Mouse (Mus musculus) limb, embryonic 14.5 days (tissue): ENCODE measurements around the gene Ubxn10. TPM values are rescaled to one million over a fixed set of nuclear protein-coding genes. Genes with fewer than 3 reads are reported as not detected.
A peak's percentile ranks its signal among the peaks of the same experiment; 100 is the strongest.

ENCODE experiments used
- ATAC-seq: fragments of 200-750 bp; cut with Nextera tagmentation; 2 replicates; pipeline ENCODE4 v1.8.0; 2017; ENCODE audit warnings: low read depth, moderate number of reproducible peaks, moderate TSS enrichment; ENCODE audit not compliant: low FRiP score
- DNase-seq: peaks from one replicate; pipeline ENCODE4 v3.0.0-alpha.2; 2015; ENCODE audit warnings: low spot score
- H3K27ac ChIP-seq: fragments of 300-500 bp; sonication (generic); replicated peaks from 2 replicates; pipeline ENCODE4 v1.5.1; 2014; ENCODE audit warnings: low read depth, mild to moderate bottlenecking, low read length, moderate library complexity, mixed read lengths
- H3K27me3 ChIP-seq: fragments of 300-500 bp; sonication (generic); 2 replicates; pipeline ENCODE4 v1.6.1; 2014; ENCODE audit warnings: low read length, mixed read lengths; ENCODE audit not compliant: control insufficient read depth, insufficient read depth
- H3K36me3 ChIP-seq: fragments of 300-500 bp; sonication (generic); 2 replicates; pipeline ENCODE4 v1.6.1; 2014; ENCODE audit warnings: mild to moderate bottlenecking, low read length, moderate library complexity, mixed read lengths; ENCODE audit not compliant: control insufficient read depth, insufficient read depth
- H3K4me1 ChIP-seq: fragments of 300-500 bp; sonication (generic); 2 replicates; pipeline ENCODE4 v1.6.1; 2014; ENCODE audit warnings: antibody characterized with exemption, low read length, mixed read lengths; ENCODE audit not compliant: control insufficient read depth, insufficient read depth
- H3K4me2 ChIP-seq: fragments of 300-500 bp; sonication (generic); replicated peaks from 2 replicates; pipeline ENCODE4 v1.6.1; 2014; ENCODE audit warnings: low read depth, mild to moderate bottlenecking, low read length, moderate library complexity; ENCODE audit not compliant: severe bottlenecking
- H3K4me3 ChIP-seq: fragments of 300-500 bp; sonication (generic); replicated peaks from 2 replicates; pipeline ENCODE4 v1.5.1; 2014; ENCODE audit warnings: low read length
- H3K9ac ChIP-seq: fragments of 300-500 bp; sonication (generic); 2 replicates; pipeline ENCODE4 v1.6.1; 2014; ENCODE audit warnings: mild to moderate bottlenecking, low read depth, low read length, moderate library complexity; ENCODE audit not compliant: severe bottlenecking
- H3K9me3 ChIP-seq: fragments of 300-500 bp; sonication (generic); 2 replicates; pipeline ENCODE4 v1.6.1; 2016; ENCODE audit warnings: low read length; ENCODE audit not compliant: control insufficient read depth
- POLR2A ChIP-seq: fragments of 200-500 bp; IDR thresholded peaks from 2 replicates; pipeline ENCODE4 v1.8.0; 2012; ENCODE audit warnings: inconsistent platforms, mild to moderate bottlenecking, moderate library complexity, borderline replicate concordance; ENCODE audit not compliant: insufficient read depth, insufficient read length; ENCODE audit errors: extremely low read depth
- WGBS: fragments of 180-500 bp; shearing (Covaris S2); extraction: QIAGEN DNeasy Blood & Tissue Kit; methylation state at CpG from one replicate; pipeline ENCODE4 v1.1.7; 2014; 5-methylcytosine and 5-hydroxymethylcytosine counted together
- polyA plus RNA-seq, 2 experiments: library from polyadenylated mRNA; depleted of rRNA in 1 of 2; stranded (reverse) in 1 of 2; unstranded in 1 of 2; fragments of >200 nt; fragmentation: Nextera tagmentation in 1 of 2; extraction: Ambion mirVana in 1 of 2; gene quantifications; 2 replicates each; pipeline versions ENCODE4 v1.2.1 to v1.2.3; 2012 to 2014

The Ubxn10 gene
- polyA plus RNA-seq, 2 experiments: 0.88 to 1.0 TPM

DNA sequence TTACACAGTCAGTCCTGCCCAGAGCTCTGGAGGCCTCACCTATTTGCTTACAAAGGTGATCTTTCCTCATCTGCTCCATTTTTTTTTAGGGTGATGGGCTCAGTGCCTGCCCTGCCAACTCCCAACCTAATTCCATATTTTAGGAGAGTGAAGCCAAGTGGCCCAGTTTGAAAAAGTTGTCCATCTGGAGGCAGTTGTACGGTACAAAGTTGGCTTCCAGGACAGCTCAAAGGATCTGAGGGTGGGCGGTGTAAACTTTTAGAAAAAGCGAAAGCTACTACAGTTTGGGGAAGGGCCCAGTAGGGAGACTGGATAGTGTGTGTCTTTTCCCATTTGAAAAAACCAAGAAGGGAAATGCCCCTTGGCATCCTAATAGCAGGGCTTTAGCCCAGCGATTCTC is 2.1 kb downstream of the Ubxn10 start:
- DNase-seq (no peak), ATAC-seq (no peak)
- TF ChIP-seq POLR2A: no peak
- H3K27me3 ChIP-seq: no peaks in the 10 kb centered on the region
- no peak overlapping the region for H3K9ac ChIP-seq
- no peak overlapping the region for H3K4me3 ChIP-seq
- no peak overlapping the region for H3K27ac ChIP-seq
- no peak overlapping the region for H3K4me2 ChIP-seq
- H3K4me1 ChIP-seq: peaks cover 6% of the 10 kb centered on the region; the same call in 1 of the 2 replicates
- H3K9me3 ChIP-seq: no peaks in the 10 kb centered on the region
- H3K36me3 ChIP-seq: no peaks in the 10 kb centered on the region
- WGBS: 92% methylated on average over 4 of the region's 4 CpGs

DNA sequence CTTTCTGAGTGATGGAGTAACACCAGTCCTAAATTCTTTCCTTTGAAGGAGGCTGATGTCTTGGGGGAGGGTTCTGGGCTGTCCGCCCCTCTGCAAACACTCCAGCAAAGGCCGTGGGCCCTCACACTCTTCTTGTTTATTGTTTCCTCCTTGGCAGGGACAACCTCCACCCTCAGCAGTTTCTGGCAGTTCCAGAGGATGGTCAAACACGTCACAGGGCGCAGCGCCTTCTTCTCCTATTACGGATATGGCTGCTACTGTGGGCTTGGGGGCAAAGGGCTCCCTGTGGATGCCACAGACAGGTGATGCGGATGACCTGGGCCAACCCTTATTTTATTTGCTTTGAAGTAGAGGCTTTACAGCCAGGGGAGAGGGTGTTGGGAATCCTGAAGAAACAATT is 2.9 kb downstream of the Ubxn10 start:
- Histone ChIP-seq H3K4me2 (no peak overlapping the region), H3K27ac (no peak overlapping the region), H3K4me3 (no peak overlapping the region), H3K36me3 (no peaks in the 10 kb centered on the region), H3K9me3 (no peaks in the 10 kb centered on the region), H3K27me3 (no peaks in the 10 kb centered on the region), H3K4me1 (peaks cover 2% of the 10 kb centered on the region; the same call in 1 of the 2 replicates), H3K9ac (no peak overlapping the region)
- 44% methylated on average over 7 of the region's 7 CpGs for WGBS
- TF ChIP-seq POLR2A: no peak
- ATAC-seq (no peak), DNase-seq (no peak)

DNA sequence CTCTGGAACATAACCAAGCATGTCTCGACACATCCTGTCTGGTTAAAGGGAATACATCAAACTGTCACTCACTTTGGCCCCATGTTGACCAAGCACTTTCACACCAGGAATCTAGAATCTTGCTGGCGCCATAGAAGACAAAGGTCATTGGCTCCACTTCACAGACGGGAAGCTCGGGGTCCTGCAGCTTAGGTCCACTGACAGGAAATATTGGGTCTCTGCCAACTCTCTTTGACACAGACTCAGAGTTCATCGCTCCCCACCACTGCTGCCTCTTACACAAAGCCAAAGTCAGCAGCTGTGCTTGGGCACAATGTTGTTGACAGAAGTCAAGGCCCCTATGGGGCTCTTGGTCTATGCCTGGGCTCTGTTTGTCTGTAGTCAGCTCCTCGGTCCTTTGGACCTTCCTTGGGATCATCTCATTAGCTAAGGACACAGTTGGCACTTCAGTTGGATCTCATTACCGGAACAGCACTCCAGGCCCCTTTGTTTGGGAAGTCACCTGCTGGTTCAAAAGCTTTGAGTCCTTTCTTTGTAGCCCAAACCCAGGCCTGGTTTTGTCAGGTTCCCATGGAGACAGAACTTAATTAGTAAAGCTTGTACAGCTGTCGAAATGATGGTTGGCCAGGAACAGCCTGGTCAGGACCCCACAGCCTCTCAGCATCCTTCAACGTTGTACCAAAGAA is 7.8 kb downstream of the Ubxn10 start:
- no peaks in the 10 kb centered on the region for H3K27me3 ChIP-seq
- H3K9ac ChIP-seq: no peak overlapping the region
- peaks cover 14% of the 10 kb centered on the region for H3K4me1 ChIP-seq
- no peaks in the 10 kb centered on the region for H3K36me3 ChIP-seq
- H3K4me3 ChIP-seq: no peak overlapping the region
- WGBS: 55% methylated on average over 9 of the region's 9 CpGs
- ATAC-seq: no peak
- TF ChIP-seq POLR2A: no peak
- DNase-seq: no peak
- H3K9me3 ChIP-seq: no peaks in the 10 kb centered on the region
- H3K27ac ChIP-seq: no peak overlapping the region
- no peak overlapping the region for H3K4me2 ChIP-seq

DNA sequence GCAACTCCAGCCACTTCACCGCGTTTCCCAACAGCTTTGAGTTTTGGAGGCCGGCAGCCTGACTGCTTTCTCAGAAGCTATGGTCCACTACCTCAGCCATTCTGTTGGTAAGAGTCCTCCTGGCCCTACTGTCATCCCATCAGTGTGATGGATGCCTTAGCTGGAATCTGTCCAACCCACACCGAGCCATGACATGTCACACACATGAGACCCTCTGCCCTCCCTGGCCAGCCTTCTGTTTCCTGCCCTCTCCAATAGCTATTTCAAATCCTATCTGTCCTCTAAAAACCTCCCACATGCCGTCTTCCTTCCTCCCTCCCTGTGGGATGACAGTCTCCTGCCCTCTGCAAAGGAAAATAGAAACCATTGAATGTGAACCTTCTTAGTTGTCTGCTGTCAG is 11.2 kb downstream of the Ubxn10 start:
- TF ChIP-seq POLR2A: no peak
- Histone ChIP-seq H3K27me3 (no peaks in the 10 kb centered on the region), H3K9me3 (no peaks in the 10 kb centered on the region), H3K36me3 (no peaks in the 10 kb centered on the region), H3K27ac (no peak overlapping the region), H3K9ac (no peak overlapping the region), H3K4me3 (no peak overlapping the region), H3K4me2 (no peak overlapping the region), H3K4me1 (peaks cover 21% of the 10 kb centered on the region)
- ATAC-seq: no peak
- 76% methylated on average over 5 of the region's 5 CpGs for WGBS
- no peak for DNase-seq

DNA sequence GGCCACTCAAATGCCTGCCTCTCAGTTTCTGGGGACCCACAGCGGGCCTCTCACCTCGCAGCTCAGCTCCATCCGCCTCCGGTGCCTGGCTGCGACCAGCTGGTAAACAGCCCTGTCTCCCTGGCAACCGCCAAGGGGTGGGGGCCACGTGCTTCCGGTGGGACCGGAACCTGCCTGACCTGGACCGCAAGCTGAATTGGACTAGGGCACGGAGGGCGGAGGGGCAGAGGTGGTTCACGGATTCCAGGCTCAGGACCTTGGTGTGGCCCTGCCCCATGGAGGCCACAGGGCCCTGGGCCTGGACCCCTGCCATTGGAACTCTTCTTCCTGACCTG is 11.9 kb downstream of the Ubxn10 start:
- Histone ChIP-seq H3K9me3 (no peaks in the 10 kb centered on the region), H3K27me3 (no peaks in the 10 kb centered on the region), H3K36me3 (no peaks in the 10 kb centered on the region), H3K9ac (peak overlapping the region; percentile 46), H3K27ac (no peak overlapping the region; the same call in 1 of the 2 replicates), H3K4me2 (peak overlapping the region; percentile 57), H3K4me1 (peaks cover 21% of the 10 kb centered on the region), H3K4me3 (peak overlapping the region; percentile 26)
- ATAC-seq (peak; percentile 77; the same call in 1 of the 2 replicates), DNase-seq (peak; percentile 57)
- no peak for TF ChIP-seq POLR2A
- whole genome bisulfite sequencing: 4% methylated on average over 13 of the region's 13 CpGs
